Comparison of ENCODE assay signal across 21 mouse cellular contexts in genomic region chr12:75881554-75881953, GRCm38 (mm10).
DNase-seq lines count a peak whose midpoint lies in the region; ATAC-seq lines count a peak whose summit lies in the region.
"Had no signal": no experiment of that assay in that cellular context is flagged by ENCODE, and none has a peak within 500 bp of the region (broad histone marks: within the 10 kb centered on the region; RNA-seq: fewer than 3 reads in every experiment).

No protein-coding gene starts in this region.

- no peaks in the 10 kb centered on the region for H3K9me3 ChIP-seq in heart, embryonic 10.5 days
- H3K9me3 ChIP-seq in heart, embryonic 14.5 days (ENCODE audit: control insufficient read depth, low read length) = 0 out of 2 replicates have a peak, but pooled peaks cover 2% of the 10 kb centered on the region
- no peaks in the 10 kb centered on the region for H3K9me3 ChIP-seq in forebrain, embryonic 14.5 days (replicated peaks; ENCODE audit: control insufficient read depth, low read length)
- H3K9me3 ChIP-seq: forebrain, embryonic 13.5 days; kidney, embryonic 15.5 days; limb, embryonic 13.5 days; midbrain, embryonic 12.5 days had no signal

- 0 out of 2 replicates have a peak overlapping the region, but pooled peaks have one; percentile 10 for H3K27ac ChIP-seq in heart, embryonic 10.5 days
- H3K27ac ChIP-seq in heart, embryonic 14.5 days (replicated peaks in 1 of 2; ENCODE audit: control insufficient read depth in 1 of 2, insufficient read depth in 1 of 2, low read depth in 2 of 2, low read length in 2 of 2) = peak overlapping the region; percentile 31 to 45; a peak in 3 of 4 replicates
- no peak overlapping the region for H3K27ac ChIP-seq in forebrain, embryonic 14.5 days (ENCODE audit: low read depth, low read length)
- H3K27ac ChIP-seq: forebrain, embryonic 13.5 days; kidney, embryonic 15.5 days; limb, embryonic 13.5 days; liver, embryonic 14.5 days; midbrain, embryonic 12.5 days had no signal

- no peak overlapping the region for H3K9ac ChIP-seq in heart, embryonic 14.5 days (ENCODE audit: low read length)
- H3K9ac ChIP-seq in forebrain, embryonic 14.5 days (ENCODE audit: low read length) = no peak overlapping the region
- H3K9ac ChIP-seq: forebrain, embryonic 13.5 days; kidney, embryonic 15.5 days; limb, embryonic 13.5 days; liver, embryonic 14.5 days; midbrain, embryonic 12.5 days had no signal

- peak; percentile 32 for DNase-seq in lung, postnatal 10 days
- no peak for DNase-seq in lung, postnatal 25 days (ENCODE audit: low spot score)
- peak; percentile 75 for DNase-seq in heart, embryonic 10.5 days (ENCODE audit: low spot score)
- peak; percentile 12 to 29 for DNase-seq in lung, postnatal 4 days
- no peak for DNase-seq in testis, postnatal 14 days (ENCODE audit: low spot score)
- no peak for DNase-seq in forebrain, embryonic 14.5 days (ENCODE audit: low spot score)
- DNase-seq: adrenal gland, adult 8-10 months; cerebellum, adult 9-10 months; gastrocnemius, postnatal 14 days; retina, postnatal 1 day; right cerebral cortex, postnatal 4 days had no signal

- peak; percentile 55 for ATAC-seq in heart, embryonic 14.5 days (ENCODE audit: insufficient number of reproducible peaks, insufficient read depth, low FRiP score, low read depth)
- no peak for ATAC-seq in forebrain, embryonic 14.5 days
- ATAC-seq: forebrain, embryonic 13.5 days; hindbrain, embryonic 16.5 days; intestine, embryonic 16.5 days had no signal

- no peak overlapping the region for H3K4me2 ChIP-seq in heart, embryonic 14.5 days (ENCODE audit: low read length)
- H3K4me2 ChIP-seq in forebrain, embryonic 14.5 days (ENCODE audit: low read length) = no peak overlapping the region
- H3K4me2 ChIP-seq: forebrain, embryonic 13.5 days; kidney, embryonic 15.5 days; limb, embryonic 13.5 days; midbrain, embryonic 12.5 days had no signal

- peaks cover 31% of the 10 kb centered on the region for H3K36me3 ChIP-seq in heart, embryonic 10.5 days
- peaks cover 18% of the 10 kb centered on the region for H3K36me3 ChIP-seq in heart, embryonic 14.5 days (ENCODE audit: control insufficient read depth, insufficient read depth, low read length)
- peaks cover 38% of the 10 kb centered on the region for H3K36me3 ChIP-seq in forebrain, embryonic 14.5 days (ENCODE audit: control insufficient read depth, insufficient read depth, low read length)

- 31% methylated on average over 4 of the region's 4 CpGs for WGBS in heart, embryonic 10.5 days
- 20% methylated on average over 4 of the region's 4 CpGs for WGBS in heart, embryonic 14.5 days
- WGBS in forebrain, embryonic 14.5 days = 58% methylated on average over 4 of the region's 4 CpGs

- no peak overlapping the region for H3K4me3 ChIP-seq in heart, embryonic 10.5 days
- H3K4me3 ChIP-seq in heart, embryonic 14.5 days (ENCODE audit: control insufficient read depth in 1 of 2, insufficient read depth in 1 of 2, low read depth in 1 of 2, low read length in 2 of 2) = no peak overlapping the region
- no peak overlapping the region for H3K4me3 ChIP-seq in forebrain, embryonic 14.5 days (ENCODE audit: low read depth, low read length)
- H3K4me3 ChIP-seq: erythroblast, embryonic 14.5 days; forebrain, embryonic 13.5 days; kidney, embryonic 15.5 days; limb, embryonic 13.5 days; midbrain, embryonic 12.5 days; myocyte had no signal

- H3K27me3 ChIP-seq in heart, embryonic 10.5 days (ENCODE audit: insufficient read depth, poor library complexity, severe bottlenecking) = no peaks in the 10 kb centered on the region
- no peaks in the 10 kb centered on the region for H3K27me3 ChIP-seq in heart, embryonic 14.5 days (ENCODE audit: control insufficient read depth, insufficient read depth, low read length)
- no peaks in the 10 kb centered on the region for H3K27me3 ChIP-seq in forebrain, embryonic 14.5 days (replicated peaks; ENCODE audit: control insufficient read depth, insufficient read depth, low read length)
- H3K27me3 ChIP-seq: forebrain, embryonic 13.5 days; kidney, embryonic 15.5 days; limb, embryonic 13.5 days; midbrain, embryonic 12.5 days had no signal

- peaks cover 21% of the 10 kb centered on the region for H3K4me1 ChIP-seq in heart, embryonic 10.5 days
- H3K4me1 ChIP-seq in heart, embryonic 14.5 days (ENCODE audit: control insufficient read depth in 2 of 2, insufficient read depth in 2 of 2, low read length in 2 of 2) = peaks cover 15 to 30% of the 10 kb centered on the region in 2 experiments
- no peaks in the 10 kb centered on the region for H3K4me1 ChIP-seq in forebrain, embryonic 14.5 days (ENCODE audit: control insufficient read depth, insufficient read depth, low read length)
- H3K4me1 ChIP-seq: forebrain, embryonic 13.5 days; kidney, embryonic 15.5 days; limb, embryonic 13.5 days; midbrain, embryonic 12.5 days had no signal

Comparison
In these comparisons a context has a peak if more than half of its experiments do, and no peak if none do; other contexts are left out.
1. DNase-seq: peak in lung, postnatal 10 days (single experiment), heart, embryonic 10.5 days (single experiment) and lung, postnatal 4 days (2 of 2); none in lung, postnatal 25 days (single experiment), testis, postnatal 14 days (single experiment) and forebrain, embryonic 14.5 days (single experiment).